Mouse (Mus musculus) limb, embryonic 14.5 days (tissue): Measurements from ENCODE around the gene Zfp385c. TPM values are rescaled to one million over a fixed set of nuclear protein-coding genes. Genes with fewer than 3 reads are reported as not detected.
A peak's percentile ranks its signal among the peaks of the same experiment; 100 is the strongest.

Experiments
- ATAC-seq: fragments of 200-750 bp; cut with Nextera tagmentation; 2 replicates; pipeline ENCODE4 v1.8.0; 2017; ENCODE audit warnings: low read depth, moderate number of reproducible peaks, moderate TSS enrichment; ENCODE audit not compliant: low FRiP score
- DNase-seq: peaks from one replicate; pipeline ENCODE4 v3.0.0-alpha.2; 2015; ENCODE audit warnings: low spot score
- H3K27ac ChIP-seq: fragments of 300-500 bp; sonication (generic); replicated peaks from 2 replicates; pipeline ENCODE4 v1.5.1; 2014; ENCODE audit warnings: low read depth, mild to moderate bottlenecking, low read length, moderate library complexity, mixed read lengths
- H3K27me3 ChIP-seq: fragments of 300-500 bp; sonication (generic); 2 replicates; pipeline ENCODE4 v1.6.1; 2014; ENCODE audit warnings: low read length, mixed read lengths; ENCODE audit not compliant: control insufficient read depth, insufficient read depth
- H3K36me3 ChIP-seq: fragments of 300-500 bp; sonication (generic); 2 replicates; pipeline ENCODE4 v1.6.1; 2014; ENCODE audit warnings: mild to moderate bottlenecking, low read length, moderate library complexity, mixed read lengths; ENCODE audit not compliant: control insufficient read depth, insufficient read depth
- H3K4me1 ChIP-seq: fragments of 300-500 bp; sonication (generic); 2 replicates; pipeline ENCODE4 v1.6.1; 2014; ENCODE audit warnings: antibody characterized with exemption, low read length, mixed read lengths; ENCODE audit not compliant: control insufficient read depth, insufficient read depth
- H3K4me2 ChIP-seq: fragments of 300-500 bp; sonication (generic); replicated peaks from 2 replicates; pipeline ENCODE4 v1.6.1; 2014; ENCODE audit warnings: low read depth, mild to moderate bottlenecking, low read length, moderate library complexity; ENCODE audit not compliant: severe bottlenecking
- H3K4me3 ChIP-seq: fragments of 300-500 bp; sonication (generic); replicated peaks from 2 replicates; pipeline ENCODE4 v1.5.1; 2014; ENCODE audit warnings: low read length
- H3K9ac ChIP-seq: fragments of 300-500 bp; sonication (generic); 2 replicates; pipeline ENCODE4 v1.6.1; 2014; ENCODE audit warnings: mild to moderate bottlenecking, low read depth, low read length, moderate library complexity; ENCODE audit not compliant: severe bottlenecking
- H3K9me3 ChIP-seq: fragments of 300-500 bp; sonication (generic); 2 replicates; pipeline ENCODE4 v1.6.1; 2016; ENCODE audit warnings: low read length; ENCODE audit not compliant: control insufficient read depth
- POLR2A ChIP-seq: fragments of 200-500 bp; IDR thresholded peaks from 2 replicates; pipeline ENCODE4 v1.8.0; 2012; ENCODE audit warnings: inconsistent platforms, mild to moderate bottlenecking, moderate library complexity, borderline replicate concordance; ENCODE audit not compliant: insufficient read depth, insufficient read length; ENCODE audit errors: extremely low read depth
- WGBS: fragments of 180-500 bp; shearing (Covaris S2); extraction: QIAGEN DNeasy Blood & Tissue Kit; methylation state at CpG from one replicate; pipeline ENCODE4 v1.1.7; 2014; 5-methylcytosine and 5-hydroxymethylcytosine counted together
- polyA plus RNA-seq, 2 experiments: library from polyadenylated mRNA; depleted of rRNA in 1 of 2; stranded (reverse) in 1 of 2; unstranded in 1 of 2; fragments of >200 nt; fragmentation: Nextera tagmentation in 1 of 2; extraction: Ambion mirVana in 1 of 2; gene quantifications; 2 replicates each; pipeline versions ENCODE4 v1.2.1 to v1.2.3; 2012 to 2014

Gene Zfp385c
- polyA plus RNA-seq, 2 experiments = 0.72 to 6.4 TPM

GRCm38 (mm10) chr11:100646265-100646664 lies 46.0 kb downstream of the Zfp385c start:
- H3K27ac ChIP-seq = no peak overlapping the region
- DNase-seq = peak; percentile 26
- no peak overlapping the region for H3K4me2 ChIP-seq
- H3K4me3 ChIP-seq = no peak overlapping the region
- ATAC-seq = no peak
- H3K27me3 ChIP-seq = peaks cover 14% of the 10 kb centered on the region; the same call in 1 of the 2 replicates
- peaks cover 10% of the 10 kb centered on the region for H3K4me1 ChIP-seq
- H3K9me3 ChIP-seq = no peaks in the 10 kb centered on the region
- no peak for TF ChIP-seq POLR2A
- no peaks in the 10 kb centered on the region for H3K36me3 ChIP-seq
- H3K9ac ChIP-seq = no peak overlapping the region
- WGBS = 11% methylated on average over 1 of the region's 1 CpGs

- peak; percentile 54 for DNase-seq
- WGBS = 55% methylated on average over 15 of the region's 15 CpGs
These were observed 48.4 kb downstream of the Zfp385c start for GRCm38 (mm10) chr11:100643612-100644575.

GRCm38 (mm10) chr11:100640159-100640906 lies 51.9 kb downstream of the Zfp385c start:
- H3K36me3 ChIP-seq = no peaks in the 10 kb centered on the region
- H3K4me3 ChIP-seq = peak overlapping the region; percentile 32
- peak overlapping the region; percentile 26; the same call in 1 of the 2 replicates for H3K9ac ChIP-seq
- H3K9me3 ChIP-seq = no peaks in the 10 kb centered on the region
- H3K4me1 ChIP-seq = peaks cover 10% of the 10 kb centered on the region
- no peak for TF ChIP-seq POLR2A
- ATAC-seq (no peak; the same call in 1 of the 2 replicates), DNase-seq (peak; percentile 40)
- 8% methylated on average over 51 of the region's 52 CpGs for WGBS
- H3K27me3 ChIP-seq = peaks cover 14% of the 10 kb centered on the region
- no peak overlapping the region for H3K27ac ChIP-seq
- peak overlapping the region; percentile 72 for H3K4me2 ChIP-seq

More at GRCm38 (mm10) chr11:100643612-100644575, 48.4 kb downstream of the Zfp385c start:
- Histone ChIP-seq H3K4me2 (no peak overlapping the region), H3K27me3 (peaks cover 14% of the 10 kb centered on the region), H3K4me1 (peaks cover 10% of the 10 kb centered on the region), H3K27ac (no peak overlapping the region), H3K9me3 (no peaks in the 10 kb centered on the region), H3K4me3 (no peak overlapping the region), H3K36me3 (no peaks in the 10 kb centered on the region), H3K9ac (0 out of 2 replicates have a peak overlapping the region, but pooled peaks have one; percentile 1)
- no peak for TF ChIP-seq POLR2A
- no peak for ATAC-seq

GRCm38 (mm10) chr11:100634530-100634929 lies 57.7 kb downstream of the Zfp385c start:
- no peak for ATAC-seq
- H3K27me3 ChIP-seq = no peaks in the 10 kb centered on the region

GRCm38 (mm10) chr11:100628862-100629352 lies 63.3 kb downstream of the Zfp385c start:
- no peak for DNase-seq
- Histone ChIP-seq H3K27ac (no peak overlapping the region), H3K36me3 (peaks cover 26% of the 10 kb centered on the region)

More at GRCm38 (mm10) chr11:100634530-100634929, 57.7 kb downstream of the Zfp385c start:
- DNase-seq = no peak
- Histone ChIP-seq H3K9ac (no peak overlapping the region), H3K4me1 (no peaks in the 10 kb centered on the region), H3K36me3 (no peaks in the 10 kb centered on the region), H3K27ac (no peak overlapping the region), H3K9me3 (no peaks in the 10 kb centered on the region), H3K4me2 (no peak overlapping the region), H3K4me3 (no peak overlapping the region)
- WGBS = 77% methylated on average over 7 of the region's 7 CpGs
- TF ChIP-seq POLR2A = no peak

More at GRCm38 (mm10) chr11:100628862-100629352, 63.3 kb downstream of the Zfp385c start:
- Histone ChIP-seq H3K27me3 (no peaks in the 10 kb centered on the region), H3K4me3 (no peak overlapping the region), H3K4me1 (peaks cover 4% of the 10 kb centered on the region; the same call in 1 of the 2 replicates), H3K9me3 (no peaks in the 10 kb centered on the region), H3K4me2 (no peak overlapping the region), H3K9ac (no peak overlapping the region)
- WGBS = 48% methylated on average over 13 of the region's 13 CpGs
- ATAC-seq = peak; percentile 51; the same call in 1 of the 2 replicates
- TF ChIP-seq POLR2A = no peak
